Mouse (Mus musculus) CD4-positive, CD25-positive, alpha-beta regulatory T cell, adult 4 months (primary cell): ENCODE measurements around the gene Nudcd3. TPM values are rescaled to one million over a fixed set of nuclear protein-coding genes. Genes with fewer than 3 reads are reported as not detected.
A peak's percentile ranks its signal among the peaks of the same experiment; 100 is the strongest.

Experiments
- ATAC-seq: one replicate; pipeline ENCODE4 v1.8.0; 2017
- polyA plus RNA-seq, 2 experiments: library from polyadenylated mRNA; unstranded; fragments of 100-300 nt; shearing (Covaris generic); gene quantifications; one replicate each; pipeline ENCODE4 v1.2.1; 2017

Gene Nudcd3
- polyA plus RNA-seq = 10 to 100 TPM; 32.3 to 52.0 TPM

DNA sequence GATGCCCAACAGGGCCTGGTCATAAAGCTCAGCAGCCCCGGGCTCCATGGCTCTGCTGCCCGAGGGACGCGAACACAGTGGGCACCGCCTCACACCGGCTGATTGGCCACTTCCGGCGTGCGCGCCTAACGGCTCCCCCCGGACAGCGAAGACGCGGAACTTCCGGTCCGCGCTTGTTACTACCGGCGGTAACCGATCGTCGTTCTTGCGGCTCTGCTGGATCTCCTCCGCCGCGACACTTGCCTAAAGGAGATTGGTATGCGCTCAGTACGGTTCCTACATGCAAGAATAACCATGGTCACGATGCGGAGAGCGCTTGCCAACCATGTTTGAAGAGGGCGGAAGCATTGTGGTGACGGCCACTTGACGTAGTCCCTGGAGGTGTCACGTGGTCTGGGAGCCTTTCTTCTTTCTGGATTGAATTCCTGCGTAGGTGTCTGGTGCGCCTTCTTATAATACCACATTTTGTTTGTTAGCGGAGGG is at the start of gene Nudcd3:
Nudcd3 (minus strand) TSS at position 329 of the 483 bp plus-strand sequence.
- ATAC-seq = peak; percentile 91

DNA sequence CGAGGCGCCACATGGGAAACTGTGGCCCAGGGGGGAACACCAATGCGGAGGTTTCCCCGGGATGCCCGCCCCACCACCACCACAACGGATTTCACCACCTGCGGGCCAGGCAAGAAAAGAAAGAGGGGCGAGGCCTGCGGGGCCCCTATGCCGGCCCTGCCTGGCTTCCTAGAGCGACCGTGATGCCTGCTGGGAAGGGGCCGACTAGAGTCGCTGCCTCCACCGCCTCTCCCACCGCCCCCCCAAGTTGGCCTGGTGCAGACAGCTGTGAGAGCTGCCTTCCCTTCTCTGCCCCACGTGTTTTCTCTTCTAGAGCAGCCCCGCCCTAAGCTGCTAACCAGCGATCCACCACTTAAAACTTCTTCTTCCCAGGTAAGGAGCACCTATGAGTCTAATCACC is 44.5 kb upstream of the Nudcd3 start:
- no peak for ATAC-seq

DNA sequence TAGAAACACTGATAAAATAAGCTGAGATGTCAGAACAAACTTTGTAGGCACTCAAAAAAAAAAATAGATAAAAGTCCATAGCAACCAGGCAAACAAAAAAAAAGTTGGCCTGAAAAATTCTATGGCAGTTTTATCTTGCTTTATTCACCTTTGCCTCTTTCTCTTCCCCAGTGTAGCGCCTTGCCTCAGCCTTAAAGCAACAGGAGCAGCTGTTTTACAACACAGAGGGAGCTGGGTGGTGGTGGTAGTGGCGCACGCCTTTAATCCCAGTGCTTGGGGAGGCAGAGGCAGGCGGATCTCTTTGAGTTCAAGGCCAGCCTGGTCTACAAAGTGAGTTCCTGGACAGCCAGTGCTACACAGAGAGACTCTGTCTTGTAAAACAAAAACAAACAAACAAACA is 32.8 kb upstream of the Nudcd3 start:
- ATAC-seq = no peak

DNA sequence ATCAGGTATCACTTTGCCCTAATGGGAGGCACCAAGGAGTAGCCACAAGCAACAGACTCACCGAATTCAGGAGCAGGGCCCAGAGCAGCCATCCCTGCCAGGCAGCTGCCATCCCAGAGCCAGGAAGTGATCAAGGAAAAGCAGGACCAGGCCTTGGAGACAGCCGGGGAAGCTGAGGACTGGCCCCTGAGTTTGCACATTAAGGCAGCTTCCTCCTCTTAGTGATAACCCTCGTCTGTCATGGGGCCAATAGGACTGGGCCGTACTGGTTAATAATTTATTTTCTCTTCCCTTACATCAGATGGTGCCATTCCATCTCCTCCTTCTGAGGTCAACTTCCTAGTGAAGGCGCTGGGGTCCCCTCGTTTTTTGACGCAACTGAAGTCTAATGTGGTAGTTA is 29.8 kb upstream of the Nudcd3 start, which contains the start of gene Npc1l1:
Npc1l1 (minus strand) TSS at position 132 of the 400 bp plus-strand sequence.
- no peak for ATAC-seq

DNA sequence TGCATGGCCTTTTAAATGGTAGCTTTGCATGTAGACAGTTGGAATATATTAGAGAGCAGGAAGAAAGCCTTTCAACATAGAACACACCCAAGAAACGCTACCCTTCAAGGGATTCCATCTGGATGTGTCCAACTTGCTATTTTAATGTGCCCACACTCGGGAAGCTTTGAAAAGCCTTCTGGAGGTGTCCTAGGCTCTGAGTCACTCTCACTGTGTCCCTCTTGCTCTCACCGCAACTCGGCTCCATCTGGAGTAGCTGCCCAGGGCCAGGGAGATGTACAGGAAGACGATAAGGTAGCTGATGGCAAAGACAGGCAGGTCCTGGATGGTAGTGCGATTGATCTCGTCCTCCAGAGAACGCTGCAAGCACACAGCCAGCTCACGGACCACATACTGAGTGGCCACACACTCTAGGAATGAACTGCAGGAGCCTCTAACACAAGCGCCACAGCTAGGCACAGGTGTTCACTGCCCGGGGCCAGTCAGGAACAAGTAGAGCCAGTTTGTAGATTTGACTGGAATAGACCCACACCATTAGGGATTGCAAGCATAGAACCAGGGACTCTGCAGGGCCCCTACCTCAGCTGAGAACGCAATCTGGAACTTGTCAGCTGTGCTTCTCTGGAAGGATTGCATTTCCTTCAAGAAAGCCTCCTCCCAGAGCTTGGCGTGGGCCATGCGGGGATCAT is 24.5 kb upstream of the Nudcd3 start:
- ATAC-seq = no peak

DNA sequence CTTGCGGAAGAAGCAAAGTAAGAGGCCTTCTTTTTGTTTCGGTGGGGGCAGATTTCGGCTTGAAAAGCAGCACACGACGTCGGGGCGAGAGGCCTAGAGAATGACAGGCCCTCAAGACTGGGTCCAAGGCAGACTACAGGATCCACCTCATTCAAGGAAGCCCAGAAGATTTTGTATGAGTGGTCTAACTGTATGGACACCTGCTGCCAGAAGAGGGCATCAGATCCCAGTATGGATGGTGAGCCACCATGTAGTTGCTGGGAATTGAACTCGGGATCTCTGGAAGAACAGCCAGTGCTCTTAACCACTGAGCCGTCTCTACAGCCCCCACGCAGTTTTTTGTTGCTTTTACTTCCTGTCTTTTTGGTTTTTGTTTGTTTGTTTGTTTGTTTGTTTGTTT is 22.0 kb upstream of the Nudcd3 start:
- ATAC-seq = no peak

DNA sequence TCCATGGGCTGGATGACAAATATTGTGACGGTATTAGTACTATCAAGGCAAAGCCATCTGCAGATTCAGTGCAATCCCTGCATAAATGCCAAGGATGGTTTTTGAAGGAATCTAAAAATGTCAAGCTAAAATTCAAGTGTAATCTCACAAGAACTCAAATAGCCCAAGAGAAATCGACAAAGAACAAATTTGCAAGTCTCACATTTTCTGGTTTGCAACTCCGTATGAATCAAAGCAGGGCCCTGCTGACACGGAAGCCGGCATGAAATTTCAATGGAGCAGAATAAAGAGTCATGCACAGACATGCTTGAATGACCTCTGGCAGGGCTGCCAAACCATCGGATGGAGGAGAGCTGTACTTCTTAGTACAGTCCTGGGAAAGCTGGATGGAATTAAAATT is 19.8 kb upstream of the Nudcd3 start:
- ATAC-seq = no peak

DNA sequence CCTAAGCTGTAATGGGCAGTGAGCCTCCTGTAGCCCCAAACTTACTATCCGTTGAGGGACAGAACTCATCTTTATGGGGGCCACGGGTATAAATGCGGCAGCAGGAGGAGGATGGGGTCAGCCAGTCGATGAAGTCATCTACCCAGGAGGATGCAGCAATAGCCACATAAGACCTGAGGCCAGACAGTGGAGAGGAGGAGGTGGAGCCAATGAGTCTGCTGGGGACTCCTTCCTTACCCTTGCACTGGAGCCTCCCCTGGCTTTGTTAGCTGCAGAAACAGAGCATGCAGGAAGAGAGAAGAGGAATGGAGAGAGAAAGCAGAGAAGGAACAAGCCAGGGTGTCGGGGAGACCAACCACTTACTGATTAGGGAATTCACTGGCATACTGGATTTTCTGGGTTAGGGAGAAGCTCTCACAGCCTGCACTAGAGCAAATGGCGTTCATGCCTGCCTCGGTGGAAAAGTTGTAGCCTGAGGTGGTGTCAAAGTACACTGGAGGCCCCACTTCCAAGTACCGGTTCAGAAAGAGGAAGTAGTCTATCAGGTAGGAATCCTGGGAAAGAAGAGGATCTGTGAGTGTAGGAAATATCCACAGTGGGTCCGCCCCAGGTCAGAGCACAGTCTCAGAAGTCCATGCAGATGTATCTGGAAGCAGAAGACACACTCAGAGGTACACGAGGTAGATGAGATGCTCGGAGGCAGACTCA is 18.1 kb upstream of the Nudcd3 start:
- no peak for ATAC-seq

DNA sequence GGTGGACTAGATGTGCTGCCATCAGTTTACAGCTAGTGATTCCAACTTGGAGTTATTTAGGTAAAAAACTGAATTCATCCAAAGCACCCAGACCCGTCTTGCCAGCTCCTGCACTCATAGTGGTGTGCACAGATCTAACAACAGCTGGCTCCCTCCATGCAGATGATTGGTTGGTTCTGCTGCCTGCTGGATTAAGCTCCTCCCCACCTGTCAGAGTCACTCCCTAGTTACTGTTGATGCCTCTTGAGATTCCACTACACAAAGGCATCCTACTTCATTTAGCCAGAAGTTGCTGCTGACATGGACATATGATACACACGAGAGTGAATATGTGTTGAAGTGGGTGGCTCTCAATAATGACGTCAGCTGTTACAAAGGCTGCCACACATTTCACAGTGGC is 16.6 kb upstream of the Nudcd3 start:
- ATAC-seq = no peak

DNA sequence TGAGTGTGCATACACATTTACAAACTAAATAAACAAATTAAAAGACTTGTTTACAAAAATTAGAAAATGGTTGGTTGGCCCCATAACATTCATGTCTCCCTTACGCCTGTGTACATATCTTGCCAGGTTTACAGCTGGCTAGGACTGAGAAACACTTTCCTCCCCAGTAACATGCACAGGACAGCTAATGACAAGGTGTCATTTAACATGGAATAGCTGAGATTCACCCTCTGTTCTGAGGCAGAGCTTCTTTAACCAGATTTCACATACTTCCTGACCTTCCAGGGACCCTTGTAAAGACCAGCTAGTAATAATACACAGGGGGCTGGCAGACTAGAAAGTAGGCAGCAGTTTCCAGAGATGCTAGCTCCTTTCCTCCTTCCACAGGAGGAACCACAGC is 7.9 kb upstream of the Nudcd3 start:
- ATAC-seq = no peak

DNA sequence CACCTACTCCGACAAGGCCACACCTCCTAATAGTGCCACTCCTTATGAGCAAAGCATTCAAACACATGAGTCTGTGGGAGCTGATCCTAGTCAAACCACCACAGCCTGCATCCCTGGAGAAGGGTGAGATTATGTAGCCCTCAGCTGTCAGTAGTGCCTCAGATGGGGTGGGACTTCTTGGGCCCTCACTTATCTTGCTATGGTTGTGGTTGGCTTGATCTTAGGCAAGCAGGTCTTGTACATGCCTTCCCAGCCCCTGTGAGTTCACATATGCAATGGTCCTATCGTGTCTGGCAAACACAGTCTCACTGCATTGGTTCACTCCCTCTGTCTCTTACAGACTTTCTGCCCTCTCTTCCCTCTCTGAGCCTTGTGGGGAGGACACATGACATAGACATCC is 6.9 kb upstream of the Nudcd3 start:
- ATAC-seq = no peak

DNA sequence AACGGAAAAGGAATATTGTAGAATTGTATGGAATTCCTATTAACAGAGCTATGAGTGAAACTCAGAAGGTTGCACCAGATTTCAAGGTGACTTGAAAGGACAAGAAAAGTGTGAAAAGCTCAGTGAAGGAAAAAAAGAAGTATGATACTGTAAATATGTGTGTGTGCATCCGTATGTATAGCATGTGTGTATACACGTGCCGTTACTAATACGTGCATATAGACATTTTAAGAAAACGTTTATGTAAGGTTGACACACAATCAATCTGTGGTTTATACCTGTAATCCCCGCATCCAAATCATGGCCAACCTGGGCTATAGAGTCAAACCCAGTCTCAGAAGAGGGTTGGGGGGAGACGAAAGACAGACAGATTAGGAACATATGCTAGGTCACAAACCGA is 355 bp upstream of the Nudcd3 start:
- ATAC-seq = peak; percentile 16

DNA sequence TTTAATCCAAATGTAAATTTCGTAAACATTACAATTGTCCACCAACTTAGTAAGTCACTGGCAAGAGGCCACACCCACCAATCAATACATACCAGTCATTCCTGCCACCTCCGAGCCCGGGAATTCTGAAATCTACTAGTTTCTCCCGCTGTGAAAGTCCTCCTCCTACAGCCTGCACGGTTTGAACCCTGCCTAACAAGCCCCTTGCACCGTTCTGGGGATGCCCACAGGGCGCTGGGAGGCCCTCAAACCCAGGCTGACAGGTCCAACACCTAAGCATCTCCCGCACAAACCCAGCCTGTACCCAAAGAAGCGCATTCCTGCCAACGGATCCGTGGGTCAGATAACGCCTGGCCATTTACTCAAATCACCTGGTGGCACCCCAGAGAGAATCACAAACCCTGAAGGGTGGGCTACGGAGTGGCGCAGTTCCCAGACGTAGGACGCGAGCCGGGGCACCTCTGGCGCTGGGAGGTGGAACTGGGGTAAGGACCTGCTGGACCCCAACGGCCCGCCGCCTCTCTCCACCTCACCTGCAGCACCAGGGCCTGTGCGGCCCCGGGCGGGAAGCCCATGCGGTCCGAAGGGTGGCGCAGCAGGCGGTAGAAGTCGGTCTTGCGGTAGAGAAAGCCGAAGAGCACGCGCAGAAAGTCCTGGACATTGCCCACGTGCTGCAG is 667 bp downstream of the Nudcd3 start, which contains the start of gene A730071L15Rik:
A730071L15Rik (plus strand) TSS at position 620 of the 677 bp plus-strand sequence.
- peak; percentile 27 for ATAC-seq

DNA sequence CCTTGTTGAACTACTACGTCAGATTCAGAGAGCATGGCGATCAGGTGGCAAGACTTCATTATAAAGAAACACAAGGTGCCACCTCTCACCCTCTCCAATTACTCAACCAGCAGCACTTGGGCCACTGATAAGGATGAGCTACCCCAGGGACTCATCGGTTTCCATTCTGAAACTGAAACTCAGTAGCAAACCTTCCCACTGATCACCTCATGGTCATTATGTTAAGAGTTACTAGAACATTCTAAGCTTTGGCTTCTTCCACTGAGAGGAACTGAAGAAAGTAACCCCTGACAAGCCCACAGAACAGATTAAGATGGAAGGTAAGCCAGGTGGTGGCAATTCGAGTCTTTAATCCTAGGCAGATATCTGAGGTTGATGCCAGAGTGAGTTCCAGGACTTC is 1.8 kb downstream of the Nudcd3 start:
- ATAC-seq = no peak

DNA sequence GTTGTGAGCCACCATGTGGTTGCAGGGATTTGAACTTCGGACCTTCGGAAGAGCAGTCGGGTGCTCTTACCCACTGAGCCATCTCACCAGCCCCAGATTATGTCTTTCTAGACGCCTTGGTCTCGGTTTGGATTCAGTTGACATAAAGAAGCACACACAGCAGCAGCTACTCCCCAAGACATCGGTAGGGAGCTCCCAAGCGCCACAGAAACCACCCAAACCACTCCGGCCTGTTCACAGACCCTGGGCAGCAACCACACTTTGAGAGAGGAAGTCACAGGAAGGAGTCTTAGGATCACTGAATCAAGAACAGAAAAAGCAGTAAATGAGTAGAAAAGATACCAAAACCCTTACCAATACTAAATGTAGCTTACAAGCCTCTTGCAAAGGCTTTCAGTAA is 3.4 kb downstream of the Nudcd3 start:
- ATAC-seq = no peak

DNA sequence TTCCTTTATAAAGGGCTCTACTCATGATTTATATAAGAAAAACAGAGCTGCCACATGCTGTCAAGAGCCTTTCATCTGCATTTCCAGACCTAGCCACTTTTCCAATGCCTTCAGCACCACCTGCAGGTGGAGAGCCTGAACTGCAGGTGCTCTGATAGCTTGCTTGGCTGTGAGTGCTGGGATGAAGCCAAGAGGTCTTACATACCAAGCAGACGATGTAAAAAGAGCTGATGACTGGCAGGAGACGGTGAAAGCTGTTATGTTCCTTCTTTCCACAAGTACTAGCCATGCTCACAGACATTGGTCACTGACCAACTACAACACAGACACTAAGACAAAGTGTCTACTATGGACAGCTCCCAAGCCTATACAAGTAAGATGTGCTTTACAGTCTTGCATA is 12.3 kb downstream of the Nudcd3 start:
- ATAC-seq = peak; percentile 52

DNA sequence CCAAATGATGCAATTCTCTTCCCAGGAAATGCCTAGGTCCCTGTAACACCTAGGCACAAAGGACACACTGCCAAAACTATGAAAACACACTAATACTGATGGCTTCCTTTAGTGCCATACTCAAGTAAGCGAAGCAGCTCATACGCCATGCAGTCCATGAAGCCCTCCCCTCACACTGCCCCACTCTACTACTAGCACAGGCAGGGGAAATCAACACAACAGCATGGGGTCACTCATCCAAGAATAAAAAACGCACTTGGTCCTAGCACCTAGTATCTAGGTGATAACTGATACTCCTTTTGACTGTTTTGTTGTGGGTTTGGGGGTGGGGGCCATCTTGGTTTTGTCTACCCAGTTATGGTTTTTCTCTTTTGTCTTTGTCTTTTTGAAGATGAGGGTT is 12.8 kb downstream of the Nudcd3 start:
- peak; percentile 5 for ATAC-seq

DNA sequence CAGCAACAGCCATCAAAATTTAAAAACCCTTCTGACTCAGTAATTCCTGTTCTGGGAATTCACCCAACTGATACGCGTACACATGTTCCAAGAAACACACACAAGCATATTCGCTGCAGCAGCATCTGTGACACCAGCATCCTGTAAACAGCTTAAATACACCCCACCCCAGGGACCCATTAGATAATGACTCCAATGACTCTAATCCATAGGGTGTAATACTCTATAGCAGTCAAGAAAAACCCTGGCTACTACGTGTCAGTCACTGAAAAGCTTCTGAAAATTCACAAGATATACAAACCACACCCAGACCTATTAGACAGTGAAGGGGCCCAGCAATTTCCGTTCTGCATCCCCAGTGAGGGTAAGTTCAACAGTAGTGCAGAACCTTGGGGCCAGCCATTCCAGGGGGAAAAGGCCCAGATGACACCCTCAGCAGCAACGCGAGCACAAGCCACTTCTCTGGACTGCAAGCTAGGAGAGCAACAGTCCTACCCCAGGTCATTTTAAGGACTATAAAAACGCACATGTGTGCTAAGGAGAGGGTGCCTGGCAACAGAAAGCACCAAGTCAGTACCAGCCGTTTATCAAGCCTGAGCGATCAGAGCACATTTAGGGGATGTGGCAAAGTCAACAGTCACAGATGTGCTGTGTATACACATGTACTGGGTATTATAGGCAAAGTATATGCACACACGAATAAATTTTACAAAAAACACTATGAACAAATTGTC is 15.8 kb downstream of the Nudcd3 start:
- peak; percentile 56 for ATAC-seq

DNA sequence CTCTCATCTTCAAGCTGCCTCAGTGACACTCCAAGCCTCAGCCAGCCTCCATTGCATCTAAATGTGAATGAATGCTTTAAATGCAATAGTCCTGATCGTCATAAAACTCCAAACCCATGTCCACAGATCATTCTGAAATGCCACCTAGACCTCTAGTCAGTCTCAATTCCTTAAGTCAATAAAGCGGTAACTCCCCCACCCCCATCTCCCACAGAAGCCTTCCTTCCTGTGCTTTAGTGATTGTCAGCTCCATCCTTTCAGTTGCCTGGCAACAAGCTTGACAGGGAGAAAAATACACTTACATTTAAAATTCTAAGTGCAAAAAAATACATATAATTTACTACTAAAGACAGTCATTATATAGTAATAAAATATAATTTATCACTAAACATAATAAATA is 17.0 kb downstream of the Nudcd3 start:
- no peak for ATAC-seq

DNA sequence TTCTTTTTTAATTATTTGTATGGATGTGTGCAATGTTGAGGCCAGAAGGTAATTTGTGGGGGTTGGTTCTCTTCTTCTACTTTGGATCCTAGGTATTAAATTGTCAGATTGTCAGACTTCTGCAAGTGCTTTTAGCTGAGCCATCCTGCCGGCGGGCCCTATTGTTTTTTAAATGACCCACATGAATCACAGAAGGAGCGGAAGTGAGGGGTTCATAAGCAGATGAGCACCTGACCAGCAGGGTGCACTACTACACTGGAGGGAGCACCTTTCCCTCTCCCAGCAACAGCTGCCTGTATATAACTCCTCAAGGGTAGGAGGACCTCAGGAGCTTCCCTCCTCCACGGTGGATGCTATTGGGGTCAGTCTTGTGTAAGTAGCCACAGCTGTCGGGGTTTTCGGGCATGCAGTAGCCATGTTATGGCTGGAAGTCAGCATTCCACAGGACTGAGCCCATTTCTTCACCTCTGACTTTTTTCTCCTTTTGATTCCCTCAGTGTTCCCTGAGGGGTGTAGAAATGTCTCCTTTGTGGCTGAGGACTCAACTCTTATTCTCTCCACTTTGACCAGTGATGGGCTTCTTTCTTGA is 19.3 kb downstream of the Nudcd3 start:
- ATAC-seq = peak; percentile 25

DNA sequence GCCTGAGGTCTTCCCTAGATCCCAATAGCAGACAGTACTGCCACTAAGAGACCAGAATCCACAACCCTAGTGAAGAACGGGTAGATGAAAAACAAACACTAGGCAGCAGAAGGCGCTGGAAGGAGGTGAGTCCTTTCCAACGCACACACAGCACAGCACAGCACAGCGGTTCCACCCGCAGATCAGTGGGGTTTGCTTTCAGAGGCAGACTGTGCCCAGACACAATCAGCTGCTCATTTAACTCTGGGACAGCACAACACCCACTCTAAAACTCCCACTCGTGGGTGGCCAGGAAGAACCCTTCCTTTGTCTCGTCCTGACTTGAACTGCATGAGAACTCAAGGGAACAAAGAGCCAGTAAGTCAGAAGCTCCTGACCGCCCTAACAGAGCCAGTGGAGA is 21.0 kb downstream of the Nudcd3 start:
- ATAC-seq = peak; percentile 16

DNA sequence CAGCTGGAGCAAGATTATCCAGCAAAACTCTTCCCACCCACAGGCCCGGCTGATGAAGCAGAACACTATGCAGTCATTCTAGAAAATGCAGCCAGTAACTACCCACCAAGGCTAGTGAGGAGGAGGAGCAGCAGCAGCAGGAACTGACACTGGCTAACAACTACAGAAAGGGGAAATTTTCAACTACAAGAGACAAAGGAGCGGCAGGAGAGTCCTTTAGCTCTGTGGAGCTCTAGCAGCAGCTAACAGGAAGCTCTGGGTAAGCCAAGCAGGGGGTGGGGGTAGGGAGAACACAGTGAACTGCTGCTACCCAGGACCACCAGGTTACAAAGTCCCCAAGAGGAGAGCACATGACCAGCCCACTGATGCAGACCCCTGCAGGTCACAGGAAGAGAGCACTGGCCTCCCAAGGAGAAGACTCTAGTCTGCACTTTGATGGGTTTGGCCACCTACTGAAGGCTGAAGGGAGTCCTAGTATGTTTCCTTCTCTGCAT is 21.5 kb downstream of the Nudcd3 start:
- ATAC-seq = peak; percentile 88
